Mouse (Mus musculus) thymus, postnatal 14 days (tissue): Measurements from ENCODE around the gene Med24.
"Not testable (repeated sequence)": the region's sequence is repeated elsewhere in the genome, so short reads cannot be mapped to it uniquely, and the experiment has no call there.

Source experiments
- DNase-seq: peaks from one replicate; pipeline ENCODE4 v3.0.0; 2021

Med24 gene

DNA sequence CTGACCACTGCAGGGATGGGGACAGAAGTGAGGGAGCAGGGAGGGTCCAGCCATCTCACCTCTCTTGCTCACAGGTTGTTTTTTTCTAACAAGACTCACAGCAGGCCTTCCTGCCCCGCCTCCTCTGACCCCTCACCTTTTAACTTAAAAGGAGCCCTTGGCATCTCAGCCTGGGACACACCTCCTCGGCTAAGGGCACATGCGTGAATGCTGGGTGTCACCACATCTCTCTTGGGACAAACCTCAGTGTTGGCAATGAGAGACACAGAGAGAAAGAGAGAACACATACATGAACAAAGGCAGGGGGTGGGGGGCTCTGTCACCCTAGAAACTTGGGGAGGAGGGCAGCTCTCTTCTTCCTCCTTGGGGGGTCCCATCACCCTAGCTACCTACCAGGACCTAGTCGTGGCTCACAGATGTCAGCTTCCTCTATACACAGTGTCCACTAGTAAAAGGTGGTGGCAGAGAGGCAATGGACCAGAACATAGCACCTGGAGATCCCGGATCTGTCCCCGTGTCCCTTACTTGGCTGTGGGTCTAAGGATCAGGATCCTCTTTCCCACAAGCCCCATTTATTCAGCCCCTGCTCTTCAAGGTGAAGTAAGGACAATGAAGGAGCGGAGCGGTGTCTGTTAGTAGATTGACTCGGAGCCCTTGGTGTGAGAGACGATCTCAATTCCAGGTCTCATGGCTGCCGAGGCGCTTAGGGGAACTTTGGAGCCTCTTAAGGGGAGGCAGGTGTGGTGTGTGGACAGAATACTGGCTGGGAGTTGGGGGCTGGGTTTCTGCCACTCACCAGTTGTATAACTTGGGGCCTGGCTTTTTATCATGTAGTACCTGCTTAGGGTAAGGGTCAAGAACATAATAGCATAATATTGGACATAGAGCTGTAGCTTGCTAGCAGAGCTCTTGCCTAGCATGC is 17.0 kb upstream of the Med24 start:
- DNase-seq: no peak

DNA sequence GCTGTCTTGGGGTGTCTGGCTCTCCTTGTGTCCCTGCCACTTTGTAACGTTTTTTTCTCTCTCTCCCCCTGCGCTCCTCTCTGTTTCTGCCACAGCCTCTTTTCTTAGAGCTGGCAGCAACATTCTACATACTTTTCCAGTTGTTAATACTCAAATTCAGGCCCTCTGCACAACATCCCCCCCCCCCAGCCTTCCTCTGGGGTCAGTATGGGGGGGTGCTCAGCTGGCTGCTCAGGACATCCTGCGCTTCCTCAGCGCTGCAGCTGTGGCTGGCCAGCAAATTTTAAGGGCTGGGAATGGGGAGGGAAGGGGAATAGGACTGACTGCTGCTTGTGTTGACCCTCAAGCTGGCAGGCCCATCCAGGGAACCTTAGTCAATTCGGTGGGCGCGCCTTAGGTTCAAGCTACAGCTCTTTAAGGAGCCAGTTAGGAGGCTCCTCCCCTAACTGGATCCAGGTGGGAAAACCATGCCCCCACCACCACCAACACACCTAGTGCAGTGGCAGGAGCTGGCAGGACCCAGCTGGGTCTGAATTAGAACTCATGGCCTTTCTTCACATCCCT is 15.3 kb upstream of the Med24 start:
- no peak for DNase-seq

GRCm38 (mm10) chr11:98743655-98744345 is 14.6 kb upstream of the Med24 start:
- no peak for DNase-seq

- DNase-seq: no peak
These were observed 13.4 kb upstream of the Med24 start for GRCm38 (mm10) chr11:98742397-98743291.

- peak; percentile 89 for DNase-seq
These were observed 12.6 kb upstream of the Med24 start for GRCm38 (mm10) chr11:98741622-98742396.

DNA sequence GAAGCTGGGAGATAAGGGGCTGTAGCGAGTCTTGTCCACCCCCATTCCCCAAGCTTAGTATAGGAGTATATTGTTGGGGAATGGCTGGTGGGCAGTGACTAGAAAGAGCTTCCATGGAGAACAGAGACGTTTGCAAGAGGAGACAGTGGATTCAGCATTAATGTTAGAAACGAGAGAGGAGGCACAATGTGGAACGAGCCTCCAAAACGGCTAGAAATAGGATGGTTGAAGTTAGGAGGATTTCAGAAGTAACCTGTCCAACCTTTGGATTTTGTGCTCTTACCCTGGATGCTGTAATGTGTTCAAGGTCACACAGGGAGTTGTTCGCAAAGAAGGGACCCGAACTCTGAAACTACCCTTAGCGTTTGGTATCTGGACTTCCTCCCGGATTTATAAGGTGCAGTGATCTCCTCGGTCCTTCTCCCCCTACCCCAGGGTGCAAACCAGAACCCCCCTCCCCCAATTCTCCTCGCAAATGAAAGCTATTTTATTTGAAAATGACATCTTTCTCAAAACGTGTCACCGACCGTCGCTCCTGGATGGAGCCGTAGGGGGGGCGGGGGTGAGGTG is 11.9 kb upstream of the Med24 start:
- DNase-seq: no peak

DNA sequence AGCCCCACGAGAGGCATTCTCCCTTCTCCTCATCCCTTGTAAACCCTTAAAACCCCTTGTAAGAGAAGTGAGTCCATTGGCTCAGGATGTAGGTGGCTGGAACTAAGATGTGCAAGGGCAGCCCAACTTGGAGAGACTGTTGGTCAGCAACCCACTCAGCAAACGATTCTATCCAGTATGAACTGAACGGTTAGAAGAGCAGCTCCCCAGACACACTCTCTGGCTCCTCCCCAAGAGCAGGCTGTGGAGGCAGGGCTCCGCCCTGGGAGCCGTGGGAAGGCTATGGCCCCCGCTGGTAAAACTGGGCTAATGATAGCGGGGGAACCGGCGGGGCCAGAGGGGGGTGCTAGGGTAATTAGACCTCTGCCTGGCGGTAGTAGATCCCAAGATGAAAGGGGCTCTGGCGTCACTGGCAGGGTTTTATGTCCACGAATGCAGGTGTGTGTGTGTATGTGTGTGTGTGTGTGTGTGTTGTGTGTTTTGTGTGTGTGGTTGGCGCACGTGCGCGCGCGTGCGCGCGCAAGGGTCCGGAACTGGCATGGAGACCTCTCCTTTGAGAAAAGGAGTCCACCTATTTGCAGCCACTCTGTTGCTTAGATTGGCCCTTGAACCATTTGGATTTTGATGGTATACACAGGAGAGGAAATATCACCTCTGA is 11.3 kb upstream of the Med24 start, which contains the start of gene Thra:
Gene Thra (plus strand): TSS at position 246 of the 658 bp plus-strand sequence.
- DNase-seq: peak; percentile 41

GRCm38 (mm10) chr11:98740026-98740392 is 10.8 kb upstream of the Med24 start:
- no peak for DNase-seq

DNA sequence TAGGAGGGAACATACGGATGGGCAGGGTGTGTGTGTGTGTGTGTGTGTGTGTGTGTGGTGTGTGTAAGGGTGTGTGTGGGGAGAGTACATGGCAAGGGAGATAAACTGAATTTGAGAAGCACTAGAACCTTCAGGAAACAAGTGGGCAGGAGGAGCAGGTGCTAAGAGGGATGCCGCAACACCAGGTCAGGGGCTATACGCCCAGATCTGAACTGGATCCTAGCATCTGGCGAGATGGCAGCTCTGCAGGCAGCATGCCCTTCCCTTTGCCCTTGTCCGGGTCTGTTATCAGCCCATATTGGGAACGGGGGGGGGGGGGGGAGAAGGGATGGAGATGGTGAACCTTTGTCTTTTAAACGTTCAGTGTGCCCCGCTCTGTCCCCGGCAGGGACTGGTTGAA is 9.7 kb upstream of the Med24 start:
- no peak for DNase-seq

GRCm38 (mm10) chr11:98738428-98738911 is 9.2 kb upstream of the Med24 start:
- no peak for DNase-seq

- DNase-seq: not testable (repeated sequence)
These were observed 8.0 kb upstream of the Med24 start for GRCm38 (mm10) chr11:98737220-98737619.

- DNase-seq: no peak
These were observed 6.9 kb upstream of the Med24 start for GRCm38 (mm10) chr11:98736176-98736575.

DNA sequence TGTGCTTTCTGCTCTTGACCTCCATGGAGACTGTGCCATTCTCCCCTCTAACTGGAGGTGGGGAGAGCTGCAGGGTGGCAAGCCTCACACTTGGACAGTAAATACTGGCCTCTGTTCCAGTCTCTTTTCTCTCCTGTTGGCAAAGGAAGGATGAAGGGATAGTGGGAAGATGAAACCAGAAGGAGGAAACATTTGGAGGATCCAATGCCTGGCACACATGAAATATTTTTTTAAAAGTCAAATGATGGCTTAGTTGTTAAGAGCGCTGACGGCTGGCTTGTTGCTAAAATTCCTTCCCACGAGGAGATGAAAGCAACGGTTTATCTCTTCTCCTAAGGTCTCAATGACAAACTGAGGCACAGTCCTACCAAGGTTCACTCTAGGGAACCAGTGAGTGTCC is 5.9 kb upstream of the Med24 start:
- DNase-seq: no peak

GRCm38 (mm10) chr11:98734020-98734419 is 4.8 kb upstream of the Med24 start:
- DNase-seq: no peak

- DNase-seq: no peak
These were observed 1.9 kb upstream of the Med24 start for GRCm38 (mm10) chr11:98731134-98731533.

DNA sequence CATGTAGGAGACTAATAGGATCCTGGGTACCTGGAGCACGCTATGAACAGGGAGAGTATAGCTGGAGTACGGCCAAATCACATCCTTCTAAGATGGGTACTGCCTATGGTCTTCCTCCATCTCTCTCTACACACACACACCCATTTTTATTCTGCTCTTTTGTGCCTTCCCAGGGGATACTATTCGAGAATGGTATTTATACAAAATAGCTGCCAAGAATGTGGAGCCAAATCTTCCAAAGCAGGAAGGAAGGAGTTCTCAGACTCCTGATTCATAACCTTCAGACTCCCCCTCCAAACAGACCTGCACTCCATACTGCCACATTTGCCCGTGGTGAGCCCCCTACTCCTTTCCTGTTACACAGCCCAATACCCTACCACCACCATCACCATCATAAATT is 1.5 kb upstream of the Med24 start:
- no peak for DNase-seq

GRCm38 (mm10) chr11:98725926-98726506 is 3.2 kb downstream of the Med24 start:
- no peak for DNase-seq

DNA sequence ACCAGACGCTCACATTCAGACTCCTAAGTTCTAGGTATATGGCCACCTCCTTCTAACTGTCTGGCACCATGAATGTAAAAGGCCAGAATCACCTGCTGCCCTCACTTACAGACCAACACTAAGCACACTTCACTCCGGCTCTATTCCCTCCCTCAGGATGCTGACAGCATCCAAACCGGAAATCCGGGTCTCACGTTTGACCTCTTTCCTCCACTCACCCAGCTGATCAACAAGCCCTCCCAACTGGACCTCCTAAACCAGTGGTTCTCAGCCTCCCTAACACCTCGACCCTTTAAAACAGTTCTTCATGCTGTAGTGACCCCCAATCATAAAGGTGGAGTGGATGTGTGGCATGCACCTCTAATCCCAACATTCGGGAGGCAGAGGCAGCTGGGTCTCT is 6.1 kb downstream of the Med24 start:
- no peak for DNase-seq

DNA sequence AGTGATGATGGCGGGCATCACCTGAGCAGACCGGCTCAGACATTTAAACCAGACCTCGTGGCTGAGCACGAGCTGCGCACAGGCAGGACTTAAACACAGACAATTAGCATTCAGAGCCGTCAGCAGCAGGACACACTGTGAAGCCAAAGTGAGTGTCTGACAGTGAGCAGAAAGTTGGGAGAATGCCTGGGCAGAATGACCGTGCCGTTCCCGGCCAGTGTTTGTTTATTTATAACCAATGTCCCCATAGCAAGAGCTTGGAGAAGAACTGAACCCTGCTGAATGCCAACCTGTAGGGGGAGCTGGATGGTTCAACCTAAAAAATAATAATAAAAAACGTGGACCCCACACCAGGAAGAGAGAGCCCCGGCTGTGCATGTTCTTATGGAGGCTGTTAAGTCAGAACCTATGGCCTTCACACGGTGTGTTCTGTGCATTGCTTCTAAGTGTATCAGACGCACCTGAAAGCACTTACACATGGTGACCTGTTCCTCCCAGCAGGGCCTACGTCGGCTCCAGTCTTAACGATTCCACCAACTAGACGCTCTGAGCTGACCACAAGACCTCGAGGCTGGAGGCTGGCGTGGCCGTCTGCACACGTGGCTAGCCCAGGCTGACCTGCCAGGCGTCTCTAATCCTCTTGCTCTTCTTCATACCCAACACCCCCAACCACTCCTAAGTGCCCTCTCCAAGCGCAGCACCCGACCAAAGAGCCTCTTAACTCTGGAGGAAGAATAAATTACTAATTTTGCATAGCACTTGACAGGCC is 7.6 kb downstream of the Med24 start:
- no peak for DNase-seq

DNA sequence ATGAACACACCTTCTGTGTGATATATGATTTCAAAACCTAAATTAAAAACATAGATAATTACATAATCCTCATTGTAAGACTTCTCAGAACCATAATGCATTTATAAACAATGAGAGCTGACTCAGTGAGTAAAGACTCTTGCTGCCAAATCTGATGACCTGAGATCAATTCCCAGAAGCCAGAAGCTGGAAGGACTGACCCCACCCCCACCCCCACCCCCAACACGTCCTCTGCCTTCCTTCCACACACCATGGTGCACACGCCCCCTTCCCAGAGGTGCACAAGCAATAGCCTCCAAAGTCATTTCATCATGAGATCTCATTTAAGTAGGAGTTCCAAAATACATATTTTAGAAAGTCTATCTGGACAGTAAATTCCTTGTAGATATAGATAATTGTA is 8.5 kb downstream of the Med24 start:
- no peak for DNase-seq
